Mouse (Mus musculus) stomach, postnatal 0 days (tissue): ENCODE data around the gene Ptgdr2.

Experiments
- CTCF ChIP-seq: IDR thresholded peaks from 2 replicates; pipeline ENCODE4 v1.5.1; 2016; ENCODE audit warnings: antibody characterized with exemption, low read depth, mild to moderate bottlenecking, moderate library complexity
- EP300 ChIP-seq: optimal IDR thresholded peaks from 2 replicates; pipeline ENCODE3; 2016; ENCODE audit warnings: antibody characterized with exemption

DNA sequence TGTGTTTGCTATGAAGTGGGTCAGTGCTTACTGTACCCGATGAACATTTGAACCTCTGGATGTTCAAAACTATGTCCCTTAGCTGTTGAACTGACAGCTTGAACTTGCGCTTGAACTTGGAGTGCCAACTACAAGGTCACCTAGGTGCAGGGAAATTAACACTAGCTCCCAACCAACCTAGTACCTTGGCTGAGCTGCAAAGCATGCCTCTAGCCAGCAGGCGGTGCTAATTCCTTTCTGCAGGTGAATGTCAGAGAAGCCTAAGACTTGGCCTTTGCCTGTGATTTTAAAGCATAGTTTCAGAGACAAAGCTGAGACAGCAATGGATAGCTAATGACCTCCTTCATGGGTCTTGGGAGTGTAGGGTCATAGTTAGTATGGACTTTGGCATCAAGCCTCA, 29.1 kb upstream of the Ptgdr2 start:
- peak; percentile 89 for TF ChIP-seq CTCF
- TF ChIP-seq EP300 = no peak
